Mouse (Mus musculus) forebrain, embryonic 12.5 days (tissue): ENCODE data around the gene Camp. TPM values are rescaled to one million over a fixed set of nuclear protein-coding genes. Genes with fewer than 3 reads are reported as not detected.

ENCODE experiments used
- ATAC-seq: fragments of 200-750 bp; cut with Nextera tagmentation; 2 replicates; pipeline ENCODE4 v1.8.0; 2017; ENCODE audit warnings: moderate TSS enrichment; ENCODE audit not compliant: low FRiP score
- H3K27ac ChIP-seq: fragments of 300-500 bp; sonication (generic); 2 replicates; pipeline ENCODE4 v1.5.1; 2016; ENCODE audit warnings: mild to moderate bottlenecking
- H3K27me3 ChIP-seq: fragments of 300-500 bp; sonication (generic); 2 replicates; pipeline ENCODE4 v1.6.1; 2016; ENCODE audit warnings: mild to moderate bottlenecking
- H3K36me3 ChIP-seq: fragments of 300-500 bp; sonication (generic); replicated peaks from 2 replicates; pipeline ENCODE4 v1.6.1; 2016; ENCODE audit warnings: mild to moderate bottlenecking
- H3K4me1 ChIP-seq: fragments of 300-500 bp; sonication (generic); 2 replicates; pipeline ENCODE4 v1.6.1; 2016
- H3K4me2 ChIP-seq: fragments of 300-500 bp; sonication (generic); 2 replicates; pipeline ENCODE4 v1.6.1; 2016; ENCODE audit warnings: mild to moderate bottlenecking, moderate library complexity
- H3K4me3 ChIP-seq: fragments of 300-500 bp; sonication (generic); replicated peaks from 2 replicates; pipeline ENCODE4 v1.5.1; 2016; ENCODE audit warnings: mild to moderate bottlenecking
- H3K9ac ChIP-seq: fragments of 300-500 bp; sonication (generic); 2 replicates; pipeline ENCODE4 v1.6.1; 2016; ENCODE audit warnings: mild to moderate bottlenecking
- H3K9me3 ChIP-seq: fragments of 300-500 bp; sonication (generic); 2 replicates; pipeline ENCODE4 v1.6.1; 2016
- WGBS: fragments of 180-500 bp; shearing (Covaris S2); methylation state at CpG from one replicate; pipeline ENCODE4 v1.1.7; 2016; 5-methylcytosine and 5-hydroxymethylcytosine counted together
- polyA plus RNA-seq: library from polyadenylated mRNA; unstranded; fragments of >200 nt; fragmentation: Nextera tagmentation; extraction: Ambion mirVana; gene quantifications from 2 replicates; pipeline ENCODE4 v1.2.1, GENCODE M21; 2016

The Camp gene
- 0.61 and 0.91 TPM in 2 replicates for polyA plus RNA-seq

GRCm38 (mm10) chr9:109849312-109849758 is at the start of gene Camp:
Gene Camp, minus strand, starts transcription at chr9:109849617.
- Histone ChIP-seq H3K9ac (no peak within 1 kb of the TSS), H3K4me1 (no peaks in the 10 kb centered on the region), H3K27me3 (no peaks in the 10 kb centered on the region), H3K4me3 (no peak within 1 kb of the TSS), H3K4me2 (no peak within 1 kb of the TSS), H3K36me3 (peaks cover 12% of the 10 kb centered on the region), H3K27ac (no peak within 1 kb of the TSS), H3K9me3 (no peaks in the 10 kb centered on the region)
- 79% methylated on average over 6 of the region's 6 CpGs for WGBS
- ATAC-seq: no peak

GRCm38 (mm10) chr9:109898027-109898426 is 48.6 kb upstream of the Camp start:
- no peak overlapping the region for H3K4me2 ChIP-seq
- WGBS: 75% methylated on average over 2 of the region's 2 CpGs
- H3K27ac ChIP-seq: no peak overlapping the region

DNA sequence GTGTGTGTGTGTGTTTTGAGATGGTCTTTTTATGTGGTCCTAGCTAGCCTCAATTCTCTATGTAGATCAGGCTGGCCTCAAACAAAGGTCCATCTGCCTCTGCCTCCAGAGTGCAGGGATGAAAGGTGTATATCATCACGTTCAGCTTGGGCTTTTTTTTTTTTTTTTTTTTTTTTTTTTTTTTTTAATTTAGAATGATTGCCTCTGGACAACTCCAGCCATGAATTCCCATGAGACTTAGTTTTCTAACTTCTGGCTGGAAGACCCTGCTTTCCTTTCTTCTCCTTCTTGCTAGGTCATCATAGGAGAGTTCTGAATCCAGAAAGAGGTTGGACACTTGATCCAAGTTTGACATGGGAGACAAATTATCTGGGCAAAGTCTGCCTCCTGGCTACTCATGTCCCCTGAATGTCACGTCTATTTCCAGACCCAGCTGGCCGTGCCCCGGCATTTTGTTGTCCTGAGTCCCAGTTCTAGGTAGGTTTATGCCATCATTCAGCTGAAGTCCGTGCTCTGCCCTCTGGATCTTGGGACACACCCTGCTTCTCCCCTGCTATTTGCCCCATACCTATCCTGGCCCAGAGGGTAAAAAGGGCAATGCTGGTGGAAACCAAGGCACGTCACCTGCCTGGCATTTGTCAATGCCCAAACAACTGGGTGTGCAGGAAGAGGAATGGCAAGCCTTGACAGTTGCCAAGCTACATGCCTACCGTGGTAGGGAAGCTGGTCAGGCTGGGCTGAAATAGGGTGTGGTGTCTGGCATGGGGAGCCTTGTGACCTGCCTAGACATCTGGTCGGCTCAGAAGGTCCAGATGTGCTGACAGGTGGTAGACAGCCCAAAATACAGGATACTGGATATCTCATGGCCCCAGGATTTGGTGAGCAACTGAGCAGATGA is 47.1 kb upstream of the Camp start:
- H3K27ac ChIP-seq: no peak overlapping the region
- no peaks in the 10 kb centered on the region for H3K9me3 ChIP-seq
- peaks cover 6% of the 10 kb centered on the region for H3K4me1 ChIP-seq
- WGBS: 84% methylated on average over 8 of the region's 8 CpGs
- no peak for ATAC-seq
- no peak overlapping the region for H3K4me3 ChIP-seq
- H3K27me3 ChIP-seq: no peaks in the 10 kb centered on the region
- no peak overlapping the region for H3K4me2 ChIP-seq
- H3K9ac ChIP-seq: no peak overlapping the region
- H3K36me3 ChIP-seq: peaks cover 42% of the 10 kb centered on the region

More at GRCm38 (mm10) chr9:109898027-109898426, 48.6 kb upstream of the Camp start:
- no peak overlapping the region for H3K9ac ChIP-seq
- H3K27me3 ChIP-seq: no peaks in the 10 kb centered on the region
- no peaks in the 10 kb centered on the region for H3K9me3 ChIP-seq
- H3K4me3 ChIP-seq: no peak overlapping the region
- H3K36me3 ChIP-seq: peaks cover 29% of the 10 kb centered on the region
- H3K4me1 ChIP-seq: peaks cover 6% of the 10 kb centered on the region
- no peak for ATAC-seq

GRCm38 (mm10) chr9:109895593-109895992 is 46.2 kb upstream of the Camp start:
- Histone ChIP-seq H3K4me1 (peaks cover 6% of the 10 kb centered on the region), H3K4me2 (no peak overlapping the region), H3K9ac (no peak overlapping the region), H3K36me3 (peaks cover 51% of the 10 kb centered on the region), H3K27me3 (no peaks in the 10 kb centered on the region), H3K4me3 (no peak overlapping the region), H3K27ac (no peak overlapping the region), H3K9me3 (no peaks in the 10 kb centered on the region)
- ATAC-seq: no peak
- WGBS: 87% methylated on average over 6 of the region's 6 CpGs

- Histone ChIP-seq H3K27ac (peak overlapping the region; percentile 68), H3K4me2 (no peak overlapping the region), H3K9ac (0 out of 2 replicates have a peak overlapping the region, but pooled peaks have one; percentile 29), H3K4me3 (no peak overlapping the region), H3K36me3 (peaks cover 61% of the 10 kb centered on the region), H3K4me1 (peaks cover 6% of the 10 kb centered on the region), H3K27me3 (no peaks in the 10 kb centered on the region), H3K9me3 (no peaks in the 10 kb centered on the region)
- 46% methylated on average over 6 of the region's 6 CpGs for WGBS
- peak; percentile 77 for ATAC-seq
Observed at GRCm38 (mm10) chr9:109894413-109895090, 45.1 kb upstream of the Camp start.

- H3K27me3 ChIP-seq: no peaks in the 10 kb centered on the region
- H3K4me3 ChIP-seq: no peak overlapping the region
- peak; percentile 52; the same call in 1 of the 2 replicates for ATAC-seq
- peaks cover 6% of the 10 kb centered on the region for H3K4me1 ChIP-seq
- no peaks in the 10 kb centered on the region for H3K9me3 ChIP-seq
- H3K36me3 ChIP-seq: peaks cover 79% of the 10 kb centered on the region
- WGBS: 76% methylated on average over 5 of the region's 5 CpGs
- no peak overlapping the region for H3K4me2 ChIP-seq
- no peak overlapping the region for H3K9ac ChIP-seq
- no peak overlapping the region for H3K27ac ChIP-seq
Observed at GRCm38 (mm10) chr9:109892651-109893250, 43.3 kb upstream of the Camp start.

DNA sequence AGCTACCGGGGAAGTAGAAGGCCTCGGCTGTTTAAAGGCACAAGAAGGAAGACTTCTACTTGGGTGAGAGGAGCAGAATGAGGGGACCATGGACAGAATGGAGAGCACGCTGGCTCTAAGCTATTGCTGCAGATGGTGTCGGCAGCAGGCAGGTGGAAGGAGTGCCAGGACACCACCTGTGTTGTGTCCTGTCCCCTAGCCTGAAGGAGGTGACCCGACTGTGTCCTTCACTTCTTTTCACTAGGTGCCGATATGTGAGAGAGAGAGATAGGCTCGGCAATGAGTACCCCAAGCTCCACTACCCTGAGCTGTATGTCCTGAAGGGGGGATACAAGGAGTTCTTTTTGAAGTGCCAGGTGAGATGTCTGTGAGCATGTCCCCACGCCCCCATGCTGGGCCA is 42.1 kb upstream of the Camp start:
- Histone ChIP-seq H3K9me3 (no peaks in the 10 kb centered on the region), H3K4me2 (no peak overlapping the region), H3K27me3 (no peaks in the 10 kb centered on the region), H3K27ac (no peak overlapping the region), H3K36me3 (peaks cover 87% of the 10 kb centered on the region), H3K9ac (no peak overlapping the region), H3K4me1 (peaks cover 6% of the 10 kb centered on the region), H3K4me3 (no peak overlapping the region)
- WGBS: 88% methylated on average over 8 of the region's 8 CpGs
- ATAC-seq: no peak

- no peaks in the 10 kb centered on the region for H3K4me1 ChIP-seq
- no peak overlapping the region for H3K4me2 ChIP-seq
- WGBS: 93% methylated on average over 5 of the region's 5 CpGs
- peaks cover 100% of the 10 kb centered on the region for H3K36me3 ChIP-seq
- ATAC-seq: no peak
- no peaks in the 10 kb centered on the region for H3K27me3 ChIP-seq
- H3K27ac ChIP-seq: no peak overlapping the region
- H3K9ac ChIP-seq: no peak overlapping the region
- H3K4me3 ChIP-seq: no peak overlapping the region
- H3K9me3 ChIP-seq: no peaks in the 10 kb centered on the region
Observed at GRCm38 (mm10) chr9:109887321-109887720, 37.9 kb upstream of the Camp start.

- Histone ChIP-seq H3K36me3 (peaks cover 100% of the 10 kb centered on the region), H3K4me1 (no peaks in the 10 kb centered on the region), H3K9me3 (no peaks in the 10 kb centered on the region), H3K4me3 (no peak overlapping the region), H3K4me2 (no peak overlapping the region), H3K9ac (no peak overlapping the region), H3K27ac (no peak overlapping the region), H3K27me3 (no peaks in the 10 kb centered on the region)
- no peak for ATAC-seq
- WGBS: 86% methylated on average over 4 of the region's 4 CpGs
Observed at GRCm38 (mm10) chr9:109886259-109886658, 36.8 kb upstream of the Camp start.

DNA sequence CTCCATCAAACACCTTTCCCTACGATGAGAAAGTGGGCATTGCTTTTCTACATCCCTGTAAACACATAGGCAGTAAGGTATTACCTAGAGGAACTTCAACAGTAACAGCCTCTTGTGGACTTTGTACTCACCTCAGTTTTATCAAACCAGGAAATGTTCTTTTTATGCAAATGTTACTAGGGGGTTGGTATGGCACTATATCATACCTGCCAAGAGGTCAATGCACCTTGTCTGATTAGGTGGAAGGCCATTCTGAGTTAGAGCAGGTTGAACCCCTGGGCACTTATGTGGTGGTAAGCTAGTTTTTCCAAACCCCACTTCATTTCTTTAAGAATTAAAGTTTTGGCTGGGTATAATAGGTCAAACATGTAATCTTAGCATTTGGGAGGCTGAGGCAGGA is 29.9 kb upstream of the Camp start:
- Histone ChIP-seq H3K4me1 (peaks cover 13% of the 10 kb centered on the region), H3K27me3 (no peaks in the 10 kb centered on the region), H3K4me2 (no peak overlapping the region), H3K4me3 (no peak overlapping the region), H3K27ac (no peak overlapping the region), H3K36me3 (peaks cover 66% of the 10 kb centered on the region), H3K9me3 (no peaks in the 10 kb centered on the region), H3K9ac (no peak overlapping the region)
- WGBS: 98% methylated on average over 1 of the region's 1 CpGs
- ATAC-seq: no peak

DNA sequence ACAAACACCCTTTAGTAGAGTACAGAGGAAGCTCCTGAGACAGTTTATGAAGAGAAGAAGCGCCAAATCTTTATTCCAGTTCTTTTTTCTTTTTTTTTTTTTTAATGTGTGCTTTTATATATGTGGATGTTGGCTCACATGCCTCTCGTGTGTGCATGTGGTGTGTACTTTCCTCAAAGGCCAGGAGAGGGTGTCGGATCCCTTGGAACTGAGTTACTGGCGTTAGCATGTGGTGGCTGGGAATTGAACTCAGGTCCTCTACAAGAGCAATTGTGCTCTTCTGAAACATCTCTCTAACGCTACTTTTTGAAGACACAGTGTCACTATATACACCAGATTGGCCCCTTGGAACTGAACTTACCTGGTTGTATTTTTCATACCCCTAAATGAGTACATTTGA is 28.2 kb upstream of the Camp start:
- WGBS: 72% methylated on average over 5 of the region's 5 CpGs
- no peak for ATAC-seq
- peak overlapping the region; percentile 97; the same call in 1 of the 2 replicates for H3K9ac ChIP-seq

GRCm38 (mm10) chr9:109876756-109877155 is 27.3 kb upstream of the Camp start:
- Histone ChIP-seq H3K4me1 (peaks cover 13% of the 10 kb centered on the region), H3K4me3 (peak overlapping the region; percentile 98), H3K27me3 (no peaks in the 10 kb centered on the region), H3K9me3 (no peaks in the 10 kb centered on the region), H3K9ac (peak overlapping the region; percentile 97), H3K4me2 (peak overlapping the region; percentile 78), H3K27ac (no peak overlapping the region), H3K36me3 (peaks cover 41% of the 10 kb centered on the region)
- 6% methylated on average over 3 of the region's 3 CpGs for WGBS
- ATAC-seq: no peak

More for the DNA sequence above, 28.2 kb upstream of the Camp start:
- H3K4me2 ChIP-seq: peak overlapping the region; percentile 78
- H3K36me3 ChIP-seq: peaks cover 50% of the 10 kb centered on the region
- peaks cover 13% of the 10 kb centered on the region for H3K4me1 ChIP-seq
- peak overlapping the region; percentile 98 for H3K4me3 ChIP-seq
- no peaks in the 10 kb centered on the region for H3K27me3 ChIP-seq
- no peaks in the 10 kb centered on the region for H3K9me3 ChIP-seq
- H3K27ac ChIP-seq: no peak overlapping the region
